Mouse (Mus musculus) hindbrain, embryonic 12.5 days (tissue): ENCODE results near the gene Zscan4f. TPM values are rescaled to one million over a fixed set of nuclear protein-coding genes. Genes with fewer than 3 reads are reported as not detected.
"Not testable (repeated sequence)": the region's sequence is repeated elsewhere in the genome, so short reads cannot be mapped to it uniquely, and the experiment has no call there.

Source experiments
- ATAC-seq: fragments of 200-750 bp; cut with Nextera tagmentation; 2 replicates; pipeline ENCODE4 v1.8.0; 2017; ENCODE audit warnings: moderate TSS enrichment; ENCODE audit not compliant: low FRiP score
- H3K27ac ChIP-seq: fragments of 300-500 bp; sonication (generic); 2 replicates; pipeline ENCODE4 v1.5.1; 2016; ENCODE audit warnings: mild to moderate bottlenecking
- H3K27me3 ChIP-seq: fragments of 300-500 bp; sonication (generic); 2 replicates; pipeline ENCODE4 v1.6.1; 2016; ENCODE audit warnings: mild to moderate bottlenecking
- H3K36me3 ChIP-seq: fragments of 300-500 bp; sonication (generic); 2 replicates; pipeline ENCODE4 v1.6.1; 2016; ENCODE audit warnings: mild to moderate bottlenecking
- H3K4me1 ChIP-seq: fragments of 300-500 bp; sonication (generic); 2 replicates; pipeline ENCODE4 v1.6.1; 2016
- H3K4me2 ChIP-seq: fragments of 300-500 bp; sonication (generic); replicated peaks from 2 replicates; pipeline ENCODE4 v1.6.1; 2016; ENCODE audit warnings: mild to moderate bottlenecking
- H3K4me3 ChIP-seq: fragments of 300-500 bp; sonication (generic); 2 replicates; pipeline ENCODE4 v1.5.1; 2016; ENCODE audit warnings: mild to moderate bottlenecking
- H3K9ac ChIP-seq: fragments of 300-500 bp; sonication (generic); 2 replicates; pipeline ENCODE4 v1.6.1; 2016; ENCODE audit warnings: mild to moderate bottlenecking, moderate library complexity
- H3K9me3 ChIP-seq: fragments of 300-500 bp; sonication (generic); replicated peaks from 2 replicates; pipeline ENCODE4 v1.6.1; 2016; ENCODE audit warnings: mild to moderate bottlenecking
- whole genome bisulfite sequencing: fragments of 180-500 bp; shearing (Covaris S2); methylation state at CpG from one replicate; pipeline ENCODE4 v1.1.7; 2016; 5-methylcytosine and 5-hydroxymethylcytosine counted together
- microRNA-seq: library from miRNA; unstranded; fragments of <30 nt; microRNA quantifications from one replicate; pipeline ENCODE4, GENCODE M21; 2017
- polyA plus RNA-seq: library from polyadenylated mRNA; unstranded; fragments of >200 nt; fragmentation: Nextera tagmentation; extraction: Ambion mirVana; gene quantifications from 2 replicates; pipeline ENCODE4 v1.2.1, GENCODE M21; 2016

Zscan4f gene
- polyA plus RNA-seq, result not detected in 2 replicates

DNA sequence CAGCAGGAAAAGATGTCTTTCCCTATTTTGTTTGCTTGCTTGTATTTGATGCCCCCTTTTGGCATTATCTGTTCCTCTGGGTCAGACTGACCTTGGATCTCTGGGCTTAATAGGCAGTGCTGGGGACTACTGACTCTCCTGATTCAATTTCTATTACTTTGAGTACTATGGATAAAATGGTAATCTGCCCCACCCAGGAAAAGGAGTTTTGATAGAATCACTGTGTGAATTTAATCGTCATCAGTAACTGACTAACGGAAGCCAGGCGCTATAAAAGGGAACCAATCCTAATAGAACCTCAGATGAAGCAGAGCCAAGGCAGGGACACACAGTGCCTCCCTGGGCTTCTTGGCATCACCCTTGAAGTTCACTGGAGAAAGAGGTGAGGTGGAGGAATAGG is at the start of gene Zscan4f:
Zscan4f (plus strand) TSS at position 301 of the 400 bp plus-strand sequence.
- H3K4me1 ChIP-seq, H3K27ac ChIP-seq, H3K9ac ChIP-seq, H3K9me3 ChIP-seq, H3K36me3 ChIP-seq, H3K4me3 ChIP-seq, H3K4me2 ChIP-seq, ATAC-seq, H3K27me3 ChIP-seq: not testable (repeated sequence)
- WGBS, result 88% methylated on average over 3 of the region's 3 CpGs

DNA sequence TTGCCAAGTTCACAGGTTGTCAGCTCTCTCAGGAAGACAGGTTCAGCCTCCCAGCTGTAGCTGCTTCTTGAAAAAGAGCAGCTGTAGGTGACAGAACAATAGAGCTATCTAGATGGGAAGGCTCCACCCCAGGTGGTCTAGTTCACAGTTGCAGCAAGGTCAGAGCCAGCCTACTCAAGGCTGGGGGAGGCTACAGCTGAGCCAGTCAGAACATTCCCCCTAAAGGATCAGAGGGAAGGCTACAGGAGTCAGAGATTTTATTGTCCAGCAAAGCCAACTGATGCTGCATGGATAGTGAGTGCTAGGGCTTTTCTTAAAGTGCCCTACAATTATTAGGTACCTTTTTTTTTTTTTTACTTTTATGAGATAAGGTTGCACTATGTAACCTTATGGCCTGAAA is 13.1 kb upstream of the Zscan4f start:
- H3K4me3 ChIP-seq, H3K9ac ChIP-seq, H3K4me2 ChIP-seq, ATAC-seq, H3K27ac ChIP-seq, H3K4me1 ChIP-seq, H3K27me3 ChIP-seq, H3K9me3 ChIP-seq, H3K36me3 ChIP-seq: not testable (repeated sequence)

Small RNAs within 50 kb of the gene (microRNA-seq; reads per million reads assigned to microRNA genes)
- not detected for gene Gm23087

Other genes starting within 250 kb of the Zscan4f start
- gene Zscan4d, start 231.8 kb upstream of the Zscan4f start, polyA plus RNA-seq, result not detected in 2 replicates
- gene Zscan4e, start 87.2 kb upstream of the Zscan4f start, polyA plus RNA-seq, result not detected in 2 replicates
- not detected in 2 replicates for gene Zscan4-ps2, start 116.4 kb downstream of the Zscan4f start, polyA plus RNA-seq
- gene Zscan4-ps3, start 211.4 kb downstream of the Zscan4f start, polyA plus RNA-seq, result not detected in 2 replicates